Mouse (Mus musculus) intestine, postnatal 0 days (tissue): Measurements from ENCODE around the gene Tcf7l1. TPM values are rescaled to one million over a fixed set of nuclear protein-coding genes. Genes with fewer than 3 reads are reported as not detected.

ENCODE experiments used
- ATAC-seq: fragments of 200-750 bp; cut with Nextera tagmentation; 2 replicates; pipeline ENCODE4 v1.8.0; 2017; ENCODE audit warnings: mild to moderate bottlenecking, moderate TSS enrichment, moderate library complexity
- H3K27ac ChIP-seq: fragments of 300-500 bp; sonication (generic); 2 replicates; pipeline ENCODE4 v1.5.1; 2014; ENCODE audit warnings: mild to moderate bottlenecking, low read depth, low read length, moderate library complexity
- H3K27me3 ChIP-seq: fragments of 300-500 bp; sonication (generic); replicated peaks from 2 replicates; pipeline ENCODE4 v1.6.1; 2014; ENCODE audit warnings: low read length, mixed read lengths; ENCODE audit not compliant: control insufficient read depth, insufficient read depth
- H3K36me3 ChIP-seq: fragments of 300-500 bp; sonication (generic); 2 replicates; pipeline ENCODE4 v1.6.1; 2014; ENCODE audit warnings: mild to moderate bottlenecking, moderate library complexity; ENCODE audit not compliant: control insufficient read depth, insufficient read depth
- H3K4me1 ChIP-seq: fragments of 300-500 bp; sonication (generic); replicated peaks from 2 replicates; pipeline ENCODE4 v1.6.1; 2014; ENCODE audit warnings: antibody characterized with exemption, low read length, mixed read lengths; ENCODE audit not compliant: control insufficient read depth, insufficient read depth
- H3K4me2 ChIP-seq: fragments of 300-500 bp; sonication (generic); replicated peaks from 2 replicates; pipeline ENCODE4 v1.6.1; 2014; ENCODE audit warnings: low read depth, mild to moderate bottlenecking, moderate library complexity
- H3K4me3 ChIP-seq: fragments of 300-500 bp; sonication (generic); 2 replicates; pipeline ENCODE4 v1.5.1; 2014; ENCODE audit warnings: low read depth, low read length
- H3K9ac ChIP-seq: fragments of 300-500 bp; sonication (generic); 2 replicates; pipeline ENCODE4 v1.6.1; 2014; ENCODE audit warnings: mild to moderate bottlenecking, low read depth, low read length
- H3K9me3 ChIP-seq: fragments of 300-500 bp; sonication (generic); 2 replicates; pipeline ENCODE4 v1.6.1; 2016; ENCODE audit warnings: mixed run types; ENCODE audit not compliant: control insufficient read depth
- CTCF ChIP-seq: sonication (generic); IDR thresholded peaks from 2 replicates; pipeline ENCODE4 v1.5.1; 2016; ENCODE audit warnings: low read depth, mild to moderate bottlenecking, control low read depth, antibody characterized with exemption, moderate library complexity
- WGBS: fragments of 180-500 bp; shearing (Covaris S2); extraction: QIAGEN DNeasy Blood & Tissue Kit; methylation state at CpG from one replicate; pipeline ENCODE4 v1.1.7; 2014; 5-methylcytosine and 5-hydroxymethylcytosine counted together
- polyA plus RNA-seq: library from polyadenylated mRNA; unstranded; fragments of >200 nt; fragmentation: Nextera tagmentation; extraction: Ambion mirVana; gene quantifications from 2 replicates; pipeline ENCODE4 v1.2.1, GENCODE M21; 2015

The Tcf7l1 gene
- polyA plus RNA-seq, 1 experiment from 2014 or later, result 6.8 TPM

DNA sequence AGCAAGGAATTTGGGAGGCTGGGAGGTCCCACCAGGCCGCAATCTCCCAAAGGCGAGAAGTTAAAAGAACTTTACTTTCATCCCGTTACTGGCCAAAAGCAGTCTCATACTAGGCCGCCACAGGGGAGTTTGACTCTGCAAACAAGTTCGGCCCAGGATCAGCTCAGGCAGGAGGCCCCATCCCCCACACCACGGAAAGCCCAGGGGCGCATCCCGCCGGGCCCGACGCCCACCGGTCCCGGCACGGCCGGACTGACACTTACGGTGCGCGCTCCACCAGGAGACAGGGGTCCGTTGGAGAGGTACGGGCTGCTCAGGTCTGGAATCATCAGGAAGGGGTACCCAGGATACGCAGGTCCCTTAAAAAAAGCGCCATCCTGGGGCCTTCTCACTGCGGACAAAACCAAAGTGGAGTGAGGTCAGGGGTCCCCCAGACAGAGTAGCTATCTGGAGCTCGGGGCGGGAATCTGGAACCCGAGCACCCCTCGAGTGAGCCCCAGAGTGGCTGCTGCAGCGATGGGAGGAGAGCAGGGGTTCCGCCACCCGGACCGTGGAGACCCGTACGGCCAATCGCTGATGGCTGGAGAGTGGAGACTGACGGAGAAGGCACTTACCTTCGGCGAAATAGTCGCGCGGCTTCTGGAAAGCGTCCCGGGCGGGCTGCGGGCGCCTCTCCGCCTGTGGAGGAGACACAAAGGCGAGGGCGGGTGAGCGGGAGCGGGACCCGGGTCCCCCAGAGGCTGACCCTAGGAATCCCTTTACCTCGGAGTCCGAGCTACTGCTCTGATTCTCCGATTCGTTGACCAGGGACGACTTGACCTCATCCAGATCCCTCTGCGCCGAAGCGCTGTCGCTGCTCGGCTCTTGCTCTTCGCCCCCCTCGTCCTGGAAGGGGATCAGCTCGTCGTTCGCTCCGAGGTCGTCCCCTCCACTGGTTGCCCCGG, 834 bp downstream of the Tcf7l1 start:
- Histone ChIP-seq H3K4me1 (no peaks in the 10 kb centered on the region), H3K9me3 (no peaks in the 10 kb centered on the region), H3K4me3 (peak overlapping the region; percentile 78), H3K27ac (peak overlapping the region; percentile 83), H3K9ac (peak overlapping the region; percentile 66), H3K36me3 (no peaks in the 10 kb centered on the region), H3K4me2 (peak overlapping the region; percentile 97), H3K27me3 (no peaks in the 10 kb centered on the region)
- TF ChIP-seq CTCF, result no peak
- peak; percentile 20 for ATAC-seq
- 2% methylated on average over 68 of the region's 69 CpGs for WGBS

DNA sequence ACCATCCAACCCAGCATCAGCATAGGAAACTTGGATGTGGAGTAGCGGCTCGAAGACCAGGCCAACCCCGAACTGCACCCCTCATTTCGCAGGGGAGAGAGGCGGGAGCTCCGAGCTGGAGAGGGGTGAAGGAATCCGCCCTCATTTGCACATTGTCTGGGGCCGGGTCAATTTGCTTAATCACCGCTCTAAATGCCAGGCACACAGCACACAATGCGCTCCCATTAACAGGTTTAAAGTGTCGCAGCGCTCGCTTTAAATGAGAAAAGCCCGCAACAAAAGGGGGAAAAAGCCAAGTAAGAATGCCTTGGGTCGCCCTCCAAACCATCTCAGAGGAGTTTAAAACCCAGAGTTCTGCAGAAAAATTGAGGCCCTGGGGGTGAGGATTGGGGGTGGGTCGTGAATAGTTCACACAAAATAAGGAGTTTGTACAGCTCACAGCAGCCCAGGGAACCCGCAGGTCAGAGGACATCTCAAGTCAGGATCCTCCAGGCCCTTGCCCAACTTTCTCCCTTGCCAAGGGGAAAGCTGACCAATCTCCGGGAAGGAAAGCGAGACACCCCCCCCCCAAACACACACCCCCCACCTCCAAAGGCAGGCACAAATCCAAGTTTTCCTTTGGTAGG, 1.6 kb downstream of the Tcf7l1 start:
- no peaks in the 10 kb centered on the region for H3K4me1 ChIP-seq
- no peak overlapping the region for H3K9ac ChIP-seq
- WGBS, result 41% methylated on average over 19 of the region's 19 CpGs
- peak overlapping the region; percentile 97 for H3K4me2 ChIP-seq
- no peak overlapping the region for H3K27ac ChIP-seq
- no peaks in the 10 kb centered on the region for H3K27me3 ChIP-seq
- peak overlapping the region; percentile 78 for H3K4me3 ChIP-seq
- no peaks in the 10 kb centered on the region for H3K36me3 ChIP-seq
- no peaks in the 10 kb centered on the region for H3K9me3 ChIP-seq
- no peak for TF ChIP-seq CTCF
- ATAC-seq, result no peak

DNA sequence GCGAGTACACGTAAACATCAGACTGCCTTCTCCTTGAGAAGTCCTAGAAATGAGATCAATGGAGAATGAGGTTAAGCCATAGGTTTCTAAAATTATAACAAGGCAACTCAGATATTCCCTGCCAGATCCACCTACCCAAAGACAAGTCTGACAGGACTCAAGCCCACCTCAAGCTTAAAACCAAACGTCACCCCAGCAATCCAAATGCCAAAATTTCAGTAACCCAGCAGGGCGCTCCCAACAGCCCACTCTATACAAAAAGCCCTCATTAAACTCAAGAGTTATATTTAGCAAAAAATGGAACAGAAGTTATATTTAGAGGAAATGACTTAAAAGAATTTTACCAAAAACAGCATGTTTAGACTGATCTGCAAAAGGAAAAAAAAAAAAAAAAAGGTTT, 5.3 kb downstream of the Tcf7l1 start:
- H3K4me2 ChIP-seq, result no peak overlapping the region
- no peak overlapping the region for H3K27ac ChIP-seq
- H3K9me3 ChIP-seq, result no peaks in the 10 kb centered on the region
- no peak overlapping the region for H3K4me3 ChIP-seq
- no peaks in the 10 kb centered on the region for H3K27me3 ChIP-seq
- no peaks in the 10 kb centered on the region for H3K4me1 ChIP-seq
- TF ChIP-seq CTCF, result no peak
- no peak for ATAC-seq
- 87% methylated on average over 4 of the region's 4 CpGs for WGBS
- no peaks in the 10 kb centered on the region for H3K36me3 ChIP-seq
- H3K9ac ChIP-seq, result no peak overlapping the region

GRCm38 (mm10) chr6:72778779-72779776, 10.0 kb downstream of the Tcf7l1 start:
- 64% methylated on average over 15 of the region's 15 CpGs for WGBS
- H3K27ac ChIP-seq, result no peak overlapping the region
- H3K36me3 ChIP-seq, result no peaks in the 10 kb centered on the region
- no peaks in the 10 kb centered on the region for H3K9me3 ChIP-seq
- no peak overlapping the region for H3K4me3 ChIP-seq
- H3K4me1 ChIP-seq, result no peaks in the 10 kb centered on the region
- no peak overlapping the region for H3K9ac ChIP-seq
- no peak overlapping the region for H3K4me2 ChIP-seq
- H3K27me3 ChIP-seq, result no peaks in the 10 kb centered on the region
- ATAC-seq, result 0 out of 2 replicates have a peak, but pooled peaks have one; percentile 10
- peak; percentile 45 for TF ChIP-seq CTCF

GRCm38 (mm10) chr6:72777212-72777611, 11.8 kb downstream of the Tcf7l1 start:
- Histone ChIP-seq H3K9me3 (no peaks in the 10 kb centered on the region), H3K4me2 (no peak overlapping the region), H3K4me3 (no peak overlapping the region), H3K27me3 (no peaks in the 10 kb centered on the region), H3K9ac (no peak overlapping the region), H3K4me1 (no peaks in the 10 kb centered on the region), H3K27ac (no peak overlapping the region), H3K36me3 (no peaks in the 10 kb centered on the region)
- ATAC-seq, result no peak
- no peak for TF ChIP-seq CTCF
- WGBS, result 84% methylated on average over 4 of the region's 4 CpGs
